Mouse (Mus musculus): ENCODE measurements around the gene Adgra1.

Gene Adgra1

DNA sequence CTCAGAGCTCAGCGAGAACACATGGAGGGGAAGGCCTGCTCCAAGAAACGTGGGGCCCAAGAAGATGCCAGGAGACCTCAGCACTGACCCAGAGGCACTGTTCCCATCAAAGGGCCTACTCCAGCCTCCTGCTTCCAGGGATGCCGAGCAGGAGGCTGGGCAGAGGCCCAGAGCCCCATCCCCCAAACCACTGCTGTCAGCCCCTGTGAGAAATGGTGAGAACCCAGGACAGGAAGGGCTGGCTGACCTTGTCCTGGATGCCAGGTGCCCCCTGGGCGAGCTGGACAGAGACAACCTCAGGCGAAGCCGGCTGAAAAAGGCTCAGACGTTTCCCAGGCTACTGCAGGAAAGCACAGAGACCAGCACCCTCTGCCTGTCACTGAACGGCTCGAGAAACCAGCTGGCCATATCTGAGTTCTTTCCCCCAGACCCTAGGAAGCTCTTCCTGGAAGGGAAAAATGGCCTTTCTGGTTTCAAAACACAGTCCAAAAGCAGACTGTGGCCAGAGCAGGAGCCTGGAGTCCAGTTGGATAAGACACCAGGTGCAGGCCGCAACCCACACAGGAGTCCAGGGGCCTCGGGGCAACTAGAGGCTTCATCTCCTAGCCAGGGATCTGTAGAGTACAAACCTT, 76.3 kb downstream of the Adgra1 start:
- DNase-seq, result no peak

DNA sequence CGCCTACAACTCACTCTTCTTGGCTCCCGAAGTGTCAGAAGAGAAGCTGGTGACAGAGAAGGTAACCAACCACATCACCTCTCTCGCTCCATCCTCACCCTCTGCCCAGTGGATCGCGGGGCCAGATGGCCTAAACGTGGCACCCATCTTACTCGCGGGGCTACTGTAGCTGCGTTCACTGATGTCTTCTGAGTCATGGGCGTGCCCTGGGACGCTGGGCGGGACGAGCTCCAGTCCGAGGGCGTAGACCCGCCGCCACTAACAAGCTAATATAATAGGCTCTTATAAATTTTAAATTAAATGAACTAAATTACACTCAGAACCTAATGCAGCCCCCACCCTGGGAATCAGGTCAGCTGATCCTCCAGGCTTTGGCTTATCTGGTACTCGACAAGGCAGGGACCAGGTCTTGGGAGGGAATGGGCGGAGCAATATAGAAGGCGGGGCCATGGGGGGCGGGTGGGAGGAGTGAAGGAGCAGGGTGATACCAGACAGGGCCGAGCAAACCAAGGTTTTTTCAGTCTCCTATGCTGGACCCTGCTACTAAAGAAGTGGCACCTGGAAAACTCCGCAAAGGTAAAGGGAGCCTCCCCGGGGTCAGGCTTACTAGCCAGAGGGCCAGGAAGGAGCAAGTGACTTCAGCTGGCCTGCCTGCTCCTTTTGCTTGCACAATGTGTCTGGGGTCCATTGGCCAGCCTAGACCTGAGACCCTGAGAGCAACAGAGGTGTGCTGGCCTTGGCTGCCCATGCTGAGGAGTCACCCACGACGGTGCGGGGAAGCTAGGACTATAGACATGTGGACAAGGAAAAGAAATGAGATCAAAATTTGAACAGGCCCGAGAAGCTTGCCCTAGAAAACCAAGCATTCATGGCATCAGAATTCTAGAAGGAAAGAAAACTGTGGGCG, 80.4 kb downstream of the Adgra1 start:
- no peak for DNase-seq

DNA sequence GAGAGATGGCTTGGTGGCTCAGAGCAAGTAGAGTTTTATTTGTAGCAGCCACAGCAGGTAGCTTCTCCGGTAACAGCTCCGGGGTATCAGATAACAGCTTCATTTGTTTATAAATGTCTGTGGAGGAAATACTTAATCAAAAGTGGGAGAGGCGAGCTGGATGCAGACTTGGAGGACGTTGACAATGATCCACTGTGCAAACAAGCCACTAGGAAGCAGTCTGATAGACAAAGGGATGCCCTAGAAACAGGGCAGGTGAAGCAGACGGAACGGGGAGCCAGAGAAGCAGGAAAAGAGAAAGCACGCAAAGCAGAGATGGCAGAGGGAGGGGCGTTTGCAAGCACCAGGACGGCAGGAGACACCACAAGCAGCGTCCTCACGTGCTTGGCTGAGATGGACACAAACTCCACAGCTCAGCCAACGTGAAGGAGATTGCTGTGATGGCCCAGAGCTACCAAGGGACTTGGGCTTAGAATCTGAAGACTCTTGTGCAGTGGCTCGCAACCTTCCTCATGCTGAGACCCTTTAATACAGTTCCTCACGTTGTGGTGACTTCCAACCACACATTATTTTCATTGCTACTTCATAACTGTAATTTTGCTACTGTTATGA, 81.8 kb downstream of the Adgra1 start:
- no peak for DNase-seq

DNA sequence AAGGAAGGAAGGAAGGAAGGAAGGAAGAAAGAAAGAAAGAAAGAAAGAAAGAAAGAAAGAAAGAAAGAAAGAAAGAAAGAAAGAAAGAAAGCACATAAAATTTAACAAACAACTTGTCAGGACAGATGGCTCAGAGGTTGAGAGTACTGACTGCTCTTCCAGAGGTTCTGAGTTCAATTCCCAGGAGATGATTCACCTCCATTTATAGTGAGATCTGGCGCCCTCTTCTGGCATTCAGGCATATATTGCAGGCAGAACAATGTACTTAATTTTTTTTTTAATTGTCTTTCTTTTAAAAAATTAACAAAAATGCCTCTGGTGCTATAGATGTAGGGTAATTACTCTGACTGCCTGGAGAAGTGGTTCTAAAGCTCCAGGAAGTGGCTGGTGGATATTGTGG, 82.4 kb downstream of the Adgra1 start:
- DNase-seq, result no peak

- DNase-seq, result no peak
Observed at GRCm38 (mm10) chr7:139918262-139918661, 84.3 kb downstream of the Adgra1 start.
